Mouse (Mus musculus): Measurements from ENCODE around the gene Slc25a17. TPM values are rescaled to one million over a fixed set of nuclear protein-coding genes. Genes with fewer than 3 reads are reported as not detected.

The Slc25a17 gene
- polyA plus RNA-seq, 1 experiment from 2014 or later = 104 TPM

DNA sequence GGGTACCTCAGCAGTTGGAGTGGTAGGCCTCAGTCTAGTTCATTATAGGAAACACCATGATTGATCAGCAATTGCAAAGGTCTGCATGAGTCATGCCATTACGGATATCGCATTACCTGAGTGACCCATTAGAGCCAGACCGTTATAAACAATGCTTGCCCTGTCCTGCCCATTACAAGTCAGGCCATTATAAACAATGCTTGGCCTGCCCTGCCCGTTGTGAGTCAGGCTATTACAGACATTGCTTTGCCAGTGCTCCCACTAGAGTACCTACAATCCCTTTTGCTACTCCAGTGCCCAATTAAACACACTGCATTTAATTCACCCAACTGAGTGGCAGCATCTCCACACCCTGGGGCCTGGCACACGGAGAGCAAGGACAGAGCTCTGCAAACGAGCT lies 49.6 kb downstream of the Slc25a17 start:
- Histone ChIP-seq H3K27me3 (no peaks in the 10 kb centered on the region), H3K27ac (no peak overlapping the region), H3K4me1 (no peaks in the 10 kb centered on the region), H3K4me3 (replicated peaks) (no peak overlapping the region), H3K9ac (no peak overlapping the region), H3K4me2 (no peak overlapping the region), H3K36me3 (replicated peaks) (0 out of 2 replicates have a peak, but pooled peaks cover 5% of the 10 kb centered on the region), H3K9me3 (no peaks in the 10 kb centered on the region)
- ATAC-seq (ENCODE audit: low FRiP score) = no peak
- 60% methylated on average over 6 of the region's 6 CpGs for WGBS

GRCm38 (mm10) chr15:81310353-81310752 lies 50.3 kb downstream of the Slc25a17 start:
- H3K4me3 ChIP-seq (replicated peaks) = no peak overlapping the region
- no peak overlapping the region for H3K27ac ChIP-seq
- H3K36me3 ChIP-seq (replicated peaks) = 0 out of 2 replicates have a peak, but pooled peaks cover 2% of the 10 kb centered on the region
- H3K4me2 ChIP-seq = no peak overlapping the region
- no peak for ATAC-seq (ENCODE audit: low FRiP score)
- 95% methylated on average over 9 of the region's 9 CpGs for WGBS
- H3K27me3 ChIP-seq = no peaks in the 10 kb centered on the region
- no peaks in the 10 kb centered on the region for H3K9me3 ChIP-seq
- H3K9ac ChIP-seq = no peak overlapping the region
- no peaks in the 10 kb centered on the region for H3K4me1 ChIP-seq

- H3K4me1 ChIP-seq = no peaks in the 10 kb centered on the region
- no peaks in the 10 kb centered on the region for H3K9me3 ChIP-seq
- no peak for ATAC-seq (ENCODE audit: low FRiP score)
- 95% methylated on average over 7 of the region's 7 CpGs for WGBS
- no peak overlapping the region for H3K9ac ChIP-seq
- H3K36me3 ChIP-seq (replicated peaks) = no peaks in the 10 kb centered on the region
- H3K27ac ChIP-seq = no peak overlapping the region
- H3K4me3 ChIP-seq (replicated peaks) = no peak overlapping the region
- no peaks in the 10 kb centered on the region for H3K27me3 ChIP-seq
- H3K4me2 ChIP-seq = no peak overlapping the region
Measured at GRCm38 (mm10) chr15:81308038-81308437, 52.6 kb downstream of the Slc25a17 start.

DNA sequence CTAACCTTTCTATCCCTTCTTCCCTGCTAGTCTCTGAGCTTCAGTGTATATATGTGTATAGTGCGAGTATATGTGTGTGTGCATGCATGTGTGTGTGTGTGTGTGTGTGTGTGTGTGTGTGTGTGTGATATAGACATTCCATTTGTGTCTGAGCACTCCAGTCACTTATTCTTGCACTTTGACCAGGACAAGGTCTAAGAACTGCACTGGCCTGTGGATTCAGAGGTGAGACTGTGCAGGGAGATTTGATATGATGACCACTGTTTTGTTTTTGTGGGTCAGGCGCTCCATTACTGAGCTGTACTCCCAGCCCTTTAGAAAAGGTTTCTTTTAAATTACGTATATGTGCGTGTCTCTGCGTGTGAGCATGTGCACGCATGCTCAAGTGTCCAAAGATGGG lies 54.1 kb downstream of the Slc25a17 start:
- Histone ChIP-seq H3K9ac (no peak overlapping the region), H3K27ac (no peak overlapping the region), H3K9me3 (no peaks in the 10 kb centered on the region), H3K4me1 (no peaks in the 10 kb centered on the region), H3K36me3 (replicated peaks) (no peaks in the 10 kb centered on the region), H3K27me3 (no peaks in the 10 kb centered on the region), H3K4me3 (replicated peaks) (no peak overlapping the region), H3K4me2 (no peak overlapping the region)
- WGBS = 97% methylated on average over 6 of the region's 6 CpGs
- no peak for ATAC-seq (ENCODE audit: low FRiP score)

GRCm38 (mm10) chr15:81305035-81305434 lies 55.6 kb downstream of the Slc25a17 start:
- Histone ChIP-seq H3K36me3 (replicated peaks) (no peaks in the 10 kb centered on the region), H3K9ac (no peak overlapping the region), H3K4me3 (replicated peaks) (no peak overlapping the region), H3K4me2 (no peak overlapping the region), H3K4me1 (no peaks in the 10 kb centered on the region), H3K27me3 (no peaks in the 10 kb centered on the region), H3K9me3 (no peaks in the 10 kb centered on the region), H3K27ac (no peak overlapping the region)
- 80% methylated on average over 8 of the region's 8 CpGs for WGBS
- no peak for ATAC-seq (ENCODE audit: low FRiP score)

GRCm38 (mm10) chr15:81304006-81304405 lies 56.6 kb downstream of the Slc25a17 start:
- H3K9ac ChIP-seq = no peak overlapping the region
- WGBS = 93% methylated on average over 7 of the region's 7 CpGs
- H3K27ac ChIP-seq = no peak overlapping the region
- no peak overlapping the region for H3K4me3 ChIP-seq (replicated peaks)
- H3K9me3 ChIP-seq = no peaks in the 10 kb centered on the region
- no peaks in the 10 kb centered on the region for H3K27me3 ChIP-seq
- no peak for ATAC-seq (ENCODE audit: low FRiP score)
- no peaks in the 10 kb centered on the region for H3K36me3 ChIP-seq (replicated peaks)
- no peak overlapping the region for H3K4me2 ChIP-seq
- no peaks in the 10 kb centered on the region for H3K4me1 ChIP-seq

DNA sequence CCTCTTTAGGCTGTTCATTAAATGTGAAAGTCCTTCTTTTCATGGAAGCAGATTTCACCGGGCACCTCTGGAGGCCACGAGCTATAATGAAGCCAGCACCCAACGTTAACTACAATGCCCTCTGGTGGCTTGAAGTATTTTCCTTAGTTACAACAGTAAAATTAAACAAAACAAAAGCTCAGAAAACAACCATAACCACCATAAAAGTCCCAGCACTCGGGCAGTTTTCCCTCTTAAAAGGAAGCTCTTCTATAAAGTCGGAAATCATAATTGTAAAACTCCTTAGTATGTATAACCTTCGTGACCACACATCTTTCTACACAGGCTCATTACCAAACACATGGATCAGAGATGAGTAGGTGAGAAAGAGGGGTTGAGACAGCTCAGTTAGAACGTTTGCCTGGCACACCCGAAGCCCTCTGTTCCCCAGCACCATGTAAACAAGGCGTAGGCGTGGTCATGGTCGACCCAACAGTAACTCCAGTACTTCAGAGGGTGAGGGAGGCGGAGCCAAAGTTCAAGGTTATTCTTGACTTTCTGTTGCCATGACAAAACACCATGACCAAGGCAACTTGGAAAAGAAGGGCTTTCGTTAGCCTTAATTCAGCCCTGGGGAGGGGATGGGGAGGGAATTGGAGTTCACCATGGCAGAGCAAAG lies 58.3 kb downstream of the Slc25a17 start:
- Histone ChIP-seq H3K9ac (no peak overlapping the region), H3K27ac (no peak overlapping the region), H3K4me3 (replicated peaks) (no peak overlapping the region), H3K27me3 (no peaks in the 10 kb centered on the region), H3K36me3 (replicated peaks) (no peaks in the 10 kb centered on the region), H3K4me1 (no peaks in the 10 kb centered on the region), H3K9me3 (no peaks in the 10 kb centered on the region), H3K4me2 (no peak overlapping the region)
- 72% methylated on average over 13 of the region's 13 CpGs for WGBS
- no peak for ATAC-seq (ENCODE audit: low FRiP score)

- H3K4me3 ChIP-seq (replicated peaks) = no peak overlapping the region
- no peaks in the 10 kb centered on the region for H3K27me3 ChIP-seq
- WGBS = 76% methylated on average over 16 of the region's 16 CpGs
- no peak overlapping the region for H3K9ac ChIP-seq
- H3K4me1 ChIP-seq = no peaks in the 10 kb centered on the region
- H3K9me3 ChIP-seq = no peaks in the 10 kb centered on the region
- H3K4me2 ChIP-seq = no peak overlapping the region
- H3K36me3 ChIP-seq (replicated peaks) = no peaks in the 10 kb centered on the region
- H3K27ac ChIP-seq = no peak overlapping the region
- ATAC-seq (ENCODE audit: low FRiP score) = no peak
Measured at GRCm38 (mm10) chr15:81301193-81302070, 59.2 kb downstream of the Slc25a17 start.

GRCm38 (mm10) chr15:81300520-81301069 lies 60.0 kb downstream of the Slc25a17 start:
- no peaks in the 10 kb centered on the region for H3K36me3 ChIP-seq (replicated peaks)
- no peak overlapping the region for H3K4me3 ChIP-seq (replicated peaks)
- no peak overlapping the region for H3K27ac ChIP-seq
- H3K4me1 ChIP-seq = no peaks in the 10 kb centered on the region
- H3K4me2 ChIP-seq = no peak overlapping the region
- 84% methylated on average over 3 of the region's 3 CpGs for WGBS
- ATAC-seq (ENCODE audit: low FRiP score) = no peak
- H3K9ac ChIP-seq = no peak overlapping the region
- no peaks in the 10 kb centered on the region for H3K9me3 ChIP-seq
- no peaks in the 10 kb centered on the region for H3K27me3 ChIP-seq

DNA sequence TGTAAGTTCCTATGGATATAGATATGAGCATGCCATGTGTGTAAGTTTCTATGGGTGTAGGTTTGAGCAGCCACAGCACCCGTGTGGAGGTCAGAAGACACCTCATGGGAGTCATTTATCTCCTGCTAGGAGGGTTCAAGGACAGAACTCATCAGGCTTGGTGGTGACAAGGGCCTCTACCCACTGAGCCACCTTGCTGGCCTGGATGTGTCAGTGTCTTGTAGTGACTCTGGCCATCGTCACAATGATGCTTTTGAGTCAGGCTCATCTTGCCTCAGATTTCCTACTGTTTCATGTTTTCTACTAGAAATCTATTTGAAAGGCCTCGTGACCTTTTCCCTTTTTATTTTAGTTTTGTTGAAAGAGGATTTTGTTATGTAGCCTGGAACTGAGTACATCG lies 61.1 kb downstream of the Slc25a17 start:
- no peak for ATAC-seq (ENCODE audit: low FRiP score)
- Histone ChIP-seq H3K4me3 (replicated peaks) (no peak overlapping the region), H3K4me2 (no peak overlapping the region), H3K4me1 (no peaks in the 10 kb centered on the region), H3K9ac (no peak overlapping the region), H3K36me3 (replicated peaks) (no peaks in the 10 kb centered on the region), H3K27ac (no peak overlapping the region), H3K27me3 (no peaks in the 10 kb centered on the region), H3K9me3 (no peaks in the 10 kb centered on the region)
- 88% methylated on average over 4 of the region's 4 CpGs for WGBS

DNA sequence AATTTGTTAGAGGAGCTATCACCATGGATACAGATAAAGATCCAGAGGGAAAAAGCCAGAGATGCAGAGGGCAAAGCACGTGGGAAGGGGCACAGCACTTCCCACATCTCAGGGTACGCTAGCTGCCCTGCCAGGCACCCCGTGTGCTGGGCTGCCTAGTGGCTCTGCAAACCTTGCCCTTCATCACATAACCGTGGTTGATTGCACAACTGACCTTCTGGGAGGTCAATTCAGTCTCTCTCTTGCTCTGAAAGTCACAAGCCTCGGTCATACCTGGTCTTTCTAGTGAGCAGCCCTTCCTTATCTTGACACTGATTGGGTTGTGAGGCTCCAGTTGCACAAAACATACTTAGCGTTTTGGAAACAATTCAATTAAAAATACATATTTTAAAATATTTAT lies 62.4 kb downstream of the Slc25a17 start:
- H3K36me3 ChIP-seq (replicated peaks) = no peaks in the 10 kb centered on the region
- H3K4me1 ChIP-seq = no peaks in the 10 kb centered on the region
- H3K9me3 ChIP-seq = no peaks in the 10 kb centered on the region
- H3K9ac ChIP-seq = no peak overlapping the region
- no peak overlapping the region for H3K4me3 ChIP-seq (replicated peaks)
- ATAC-seq (ENCODE audit: low FRiP score) = no peak
- H3K27me3 ChIP-seq = no peaks in the 10 kb centered on the region
- WGBS = 81% methylated on average over 6 of the region's 6 CpGs
- H3K4me2 ChIP-seq = no peak overlapping the region
- H3K27ac ChIP-seq = no peak overlapping the region

- Histone ChIP-seq H3K4me3 (replicated peaks) (no peak overlapping the region), H3K27ac (no peak overlapping the region), H3K9me3 (no peaks in the 10 kb centered on the region), H3K36me3 (replicated peaks) (no peaks in the 10 kb centered on the region), H3K9ac (no peak overlapping the region), H3K27me3 (no peaks in the 10 kb centered on the region), H3K4me1 (no peaks in the 10 kb centered on the region), H3K4me2 (no peak overlapping the region)
- WGBS = 91% methylated on average over 3 of the region's 3 CpGs
- ATAC-seq (ENCODE audit: low FRiP score) = no peak
Measured at GRCm38 (mm10) chr15:81297543-81297942, 63.1 kb downstream of the Slc25a17 start.

Measured in forebrain, embryonic 12.5 days (tissue).